Mouse (Mus musculus): ENCODE measurements around the gene Mdfic. TPM values are rescaled to one million over a fixed set of nuclear protein-coding genes. Genes with fewer than 3 reads are reported as not detected.

Gene Mdfic
- polyA plus RNA-seq, 1 experiment: 23.8 TPM

DNA sequence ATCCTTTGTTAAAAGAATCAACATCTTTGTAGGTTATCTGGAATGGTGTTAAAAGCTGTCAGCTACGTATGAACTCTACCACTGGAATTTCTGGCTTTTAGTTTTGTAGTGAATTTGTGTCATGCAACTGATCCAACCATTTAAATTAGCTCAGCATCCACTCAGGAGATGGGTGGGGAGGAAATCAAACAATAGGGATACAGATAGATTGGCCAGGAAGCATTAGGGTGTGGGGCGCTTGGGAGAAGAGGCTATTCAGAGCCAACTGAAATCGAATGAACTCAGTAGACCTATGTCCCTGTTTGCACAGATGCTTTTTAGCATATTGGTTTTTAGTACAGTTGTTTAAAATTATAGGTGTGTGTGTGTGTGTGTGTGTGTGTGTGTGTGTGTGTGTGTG, 56.6 kb downstream of the Mdfic start:
- Histone ChIP-seq H3K4me1 (ENCODE audit: control insufficient read depth, insufficient read depth, low read length) (peaks cover 7% of the 10 kb centered on the region), H3K4me3 (replicated peaks; ENCODE audit: extremely low read depth, low read depth, low read length) (no peak overlapping the region)
- DNase-seq: no peak
- 50% methylated on average over 3 of the region's 3 CpGs for WGBS
- TF ChIP-seq POLR2A (IDR thresholded peaks at IDR 0.05; ENCODE audit: borderline replicate concordance, extremely low read depth, low read depth, low read length) (no peak), CTCF (IDR thresholded peaks at IDR 0.05; ENCODE audit: insufficient read depth, low read length) (no peak)

DNA sequence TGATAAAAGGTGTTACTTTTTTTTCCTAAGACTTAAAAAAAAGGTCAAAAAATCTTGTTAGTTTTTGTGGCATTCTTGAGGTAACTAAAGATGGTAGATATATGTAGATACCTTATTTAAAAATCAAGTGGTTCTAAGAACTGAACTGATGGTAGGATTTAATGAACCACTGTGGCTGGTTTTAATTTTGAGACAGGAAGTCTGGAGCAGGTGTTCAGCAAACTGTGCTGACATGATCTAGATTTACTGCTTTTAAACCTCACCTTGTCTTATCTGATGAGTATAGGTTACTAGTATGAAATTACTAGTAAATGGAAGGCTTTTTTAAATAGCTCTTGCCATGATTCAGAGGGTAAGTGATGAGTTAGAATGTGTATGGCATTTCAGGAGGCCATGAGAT, 59.7 kb downstream of the Mdfic start:
- TF ChIP-seq CTCF (IDR thresholded peaks at IDR 0.05; ENCODE audit: insufficient read depth, low read length): no peak
- no peak for TF ChIP-seq POLR2A (IDR thresholded peaks at IDR 0.05; ENCODE audit: borderline replicate concordance, extremely low read depth, low read depth, low read length)
- Histone ChIP-seq H3K4me1 (ENCODE audit: control insufficient read depth, insufficient read depth, low read length) (peaks cover 7% of the 10 kb centered on the region; the same call in 1 of the 2 replicates), H3K4me3 (replicated peaks; ENCODE audit: extremely low read depth, low read depth, low read length) (no peak overlapping the region)
- no peak for DNase-seq

DNA sequence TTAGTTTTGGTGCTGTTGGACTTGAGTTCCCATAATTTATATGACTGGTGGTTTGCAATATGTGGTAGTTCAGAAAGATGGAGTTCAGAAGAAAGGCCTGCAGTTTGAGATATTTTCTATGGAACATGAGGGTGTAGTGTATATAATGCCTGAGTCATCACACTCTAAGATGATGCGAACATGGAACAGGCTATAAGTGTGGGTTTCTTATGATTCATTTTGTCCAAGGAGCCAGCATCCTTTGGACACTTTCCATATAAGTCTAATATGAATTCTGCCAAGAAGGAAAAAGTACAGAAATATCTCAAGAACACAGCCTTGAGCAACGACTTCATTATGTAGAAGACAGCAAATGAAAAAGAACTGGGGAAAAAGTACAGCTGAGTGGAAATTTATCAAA, 60.2 kb downstream of the Mdfic start:
- no peak for TF ChIP-seq CTCF (IDR thresholded peaks at IDR 0.05; ENCODE audit: insufficient read depth, low read length)
- no peak for TF ChIP-seq POLR2A (IDR thresholded peaks at IDR 0.05; ENCODE audit: borderline replicate concordance, extremely low read depth, low read depth, low read length)
- WGBS: 76% methylated on average over 2 of the region's 2 CpGs
- no peak for DNase-seq
- Histone ChIP-seq H3K4me1 (ENCODE audit: control insufficient read depth, insufficient read depth, low read length) (peaks cover 7% of the 10 kb centered on the region; the same call in 1 of the 2 replicates), H3K4me3 (replicated peaks; ENCODE audit: extremely low read depth, low read depth, low read length) (no peak overlapping the region)

DNA sequence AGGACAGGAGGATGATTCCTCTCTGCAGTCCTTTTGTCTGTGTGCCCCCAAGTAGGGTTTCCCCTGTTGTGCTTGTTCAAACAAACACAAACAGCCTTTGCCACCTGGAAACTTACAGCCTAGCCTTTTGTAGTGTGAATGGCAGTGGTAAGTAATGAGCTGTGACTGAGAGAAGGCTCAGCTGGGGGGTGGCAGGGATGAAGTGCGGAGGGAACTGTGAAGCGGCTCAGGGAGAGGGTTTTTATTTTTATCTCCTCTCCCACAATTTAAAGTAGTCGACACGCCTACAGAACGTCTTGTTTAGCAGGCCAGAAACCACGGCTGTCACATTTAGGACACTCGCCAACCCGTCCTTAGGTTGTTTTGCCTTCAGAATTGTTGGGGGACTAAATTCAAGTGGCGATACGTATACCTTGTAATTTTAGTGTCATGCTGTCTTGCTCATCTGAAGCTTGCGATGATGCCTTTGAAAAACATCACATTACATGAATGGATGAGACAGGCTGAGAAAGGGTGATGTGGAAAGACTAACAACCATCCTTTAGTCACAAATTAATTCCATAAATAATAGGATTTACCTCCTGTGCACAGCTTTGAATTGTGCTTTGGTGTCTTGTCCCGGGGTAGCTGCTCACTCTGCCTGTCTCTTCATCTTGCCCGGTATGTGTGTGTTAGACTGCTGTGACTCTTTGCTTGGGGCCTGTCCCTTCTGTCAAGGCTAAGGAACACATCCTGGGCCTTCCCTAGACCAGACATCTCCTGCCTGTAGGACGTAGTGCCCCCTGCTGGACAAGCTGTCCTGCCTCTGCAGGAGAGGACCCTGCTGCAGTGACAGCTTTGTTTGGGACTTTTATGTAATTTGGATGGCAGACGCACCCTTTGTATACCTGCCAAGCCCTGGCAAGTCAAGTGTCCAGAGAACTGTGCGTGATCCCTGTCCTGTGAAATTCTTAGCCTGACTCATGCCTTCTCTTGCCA, 69.4 kb downstream of the Mdfic start:
- WGBS: 50% methylated on average over 16 of the region's 16 CpGs
- TF ChIP-seq POLR2A (IDR thresholded peaks at IDR 0.05; ENCODE audit: borderline replicate concordance, extremely low read depth, low read depth, low read length) (no peak), CTCF (IDR thresholded peaks at IDR 0.05; ENCODE audit: insufficient read depth, low read length) (peak; percentile 94)
- no peak overlapping the region for H3K4me3 ChIP-seq (replicated peaks; ENCODE audit: extremely low read depth, low read depth, low read length)
- peaks cover 10% of the 10 kb centered on the region for H3K4me1 ChIP-seq (ENCODE audit: control insufficient read depth, insufficient read depth, low read length)
- peak; percentile 79 for DNase-seq

DNA sequence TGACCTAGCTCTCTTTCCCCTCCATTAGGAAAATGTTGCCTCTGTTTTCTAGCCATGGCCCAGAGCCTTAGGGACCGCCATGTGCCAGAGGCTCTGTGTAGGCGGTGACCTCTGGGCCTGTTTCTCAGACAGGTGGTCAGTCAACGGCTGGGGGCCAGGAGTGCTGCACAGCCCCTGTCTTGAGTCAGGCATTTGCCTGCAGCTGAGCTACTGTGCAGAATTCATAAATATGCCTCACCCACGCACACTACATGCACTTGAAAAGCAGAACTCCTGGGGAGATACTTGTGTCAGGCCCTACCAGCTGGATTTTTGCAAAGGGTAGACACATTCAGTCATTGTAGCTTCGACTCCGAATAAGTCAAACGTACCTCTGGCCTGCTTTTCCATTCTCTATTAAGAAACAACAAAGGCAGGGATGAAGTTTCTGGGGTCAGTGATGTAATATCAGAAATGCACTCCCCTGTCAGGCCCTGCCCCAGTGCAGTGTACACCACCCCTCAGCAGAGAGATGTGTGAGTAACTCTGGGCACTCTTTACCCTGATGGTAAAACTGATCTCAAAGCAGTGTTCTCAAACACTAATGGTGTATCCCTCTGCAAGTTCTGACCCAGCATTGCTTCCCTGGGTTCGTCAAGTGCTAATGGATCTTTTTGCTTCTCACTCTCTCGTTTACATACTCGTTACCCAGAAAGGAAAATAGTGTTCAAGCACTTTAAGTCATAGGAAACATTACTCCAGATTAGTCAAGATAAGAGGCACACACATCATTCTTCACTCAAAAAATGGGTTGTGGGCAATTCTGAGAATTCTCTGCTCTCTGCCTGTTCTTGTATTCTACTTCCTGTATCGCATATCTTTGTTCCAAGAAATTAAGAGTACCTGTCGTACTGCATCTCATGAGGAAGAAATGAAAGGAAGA, 72.5 kb downstream of the Mdfic start:
- TF ChIP-seq CTCF (IDR thresholded peaks at IDR 0.05; ENCODE audit: insufficient read depth, low read length) (no peak), POLR2A (IDR thresholded peaks at IDR 0.05; ENCODE audit: borderline replicate concordance, extremely low read depth, low read depth, low read length) (no peak)
- WGBS: 39% methylated on average over 12 of the region's 12 CpGs
- no peak for DNase-seq
- peaks cover 10% of the 10 kb centered on the region for H3K4me1 ChIP-seq (ENCODE audit: control insufficient read depth, insufficient read depth, low read length)
- peak overlapping the region; percentile 56 for H3K4me3 ChIP-seq (replicated peaks; ENCODE audit: extremely low read depth, low read depth, low read length)

DNA sequence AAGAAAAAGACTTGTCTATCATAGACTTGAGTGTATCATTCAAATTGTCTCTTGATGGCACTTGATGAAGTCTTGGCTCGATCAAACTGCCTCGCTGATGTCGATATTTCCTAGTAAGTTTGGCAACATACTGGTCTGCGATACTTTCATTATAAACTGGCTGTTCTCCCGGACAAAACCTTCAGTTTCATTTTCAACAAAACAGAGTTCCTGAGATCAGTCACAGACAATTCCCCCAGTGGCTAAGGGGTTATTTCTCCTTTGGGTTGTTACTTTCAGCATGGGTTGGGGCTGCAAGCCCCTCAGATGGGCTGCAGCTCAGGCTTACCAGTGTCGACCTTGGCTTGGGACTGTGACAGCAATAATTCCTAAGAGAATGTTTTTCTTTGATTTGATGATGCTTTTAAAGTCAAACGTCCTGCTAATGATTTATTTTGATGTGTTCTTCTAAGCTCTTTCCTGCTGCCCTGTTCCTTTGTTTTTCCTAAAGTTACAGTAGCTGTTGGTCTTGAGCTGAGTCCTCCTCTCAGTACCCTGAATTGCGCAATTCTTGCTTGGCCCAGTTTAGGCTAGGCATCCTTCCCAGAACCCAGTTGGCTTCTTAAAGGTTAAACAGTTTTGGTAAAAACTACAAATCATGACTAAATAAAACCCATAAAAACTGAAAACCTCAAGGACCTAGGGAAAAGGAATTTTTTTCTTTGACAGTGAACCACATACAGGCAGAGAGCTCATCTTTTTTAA, 73.3 kb downstream of the Mdfic start:
- whole genome bisulfite sequencing: 15% methylated on average over 8 of the region's 8 CpGs
- peak; percentile 19 for DNase-seq
- TF ChIP-seq CTCF (IDR thresholded peaks at IDR 0.05; ENCODE audit: insufficient read depth, low read length) (no peak), POLR2A (IDR thresholded peaks at IDR 0.05; ENCODE audit: borderline replicate concordance, extremely low read depth, low read depth, low read length) (no peak)
- Histone ChIP-seq H3K4me1 (ENCODE audit: control insufficient read depth, insufficient read depth, low read length) (peaks cover 10% of the 10 kb centered on the region), H3K4me3 (replicated peaks; ENCODE audit: extremely low read depth, low read depth, low read length) (peak overlapping the region; percentile 56)

DNA sequence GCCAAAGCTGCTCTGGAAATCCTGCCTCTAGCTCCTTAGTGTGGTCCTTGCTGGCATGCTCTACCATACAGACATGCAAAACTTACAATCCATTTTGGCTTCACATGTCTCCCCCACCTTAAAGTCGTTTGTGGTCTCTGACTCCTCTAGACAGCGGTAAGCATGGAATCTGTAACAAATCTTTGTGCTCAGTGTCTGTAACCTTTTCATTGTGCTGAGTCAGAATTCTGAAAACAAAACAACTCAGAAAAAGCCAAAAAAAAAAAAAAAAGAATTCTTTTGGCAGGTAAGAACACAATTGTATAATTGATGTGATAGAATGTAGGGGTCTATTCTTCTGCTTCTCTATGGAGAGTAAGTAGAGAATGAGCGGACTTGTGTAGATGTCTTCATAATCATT, 74.3 kb downstream of the Mdfic start:
- no peak for DNase-seq
- TF ChIP-seq POLR2A (IDR thresholded peaks at IDR 0.05; ENCODE audit: borderline replicate concordance, extremely low read depth, low read depth, low read length) (no peak), CTCF (IDR thresholded peaks at IDR 0.05; ENCODE audit: insufficient read depth, low read length) (no peak)
- 83% methylated on average over 3 of the region's 3 CpGs for WGBS
- Histone ChIP-seq H3K4me3 (replicated peaks; ENCODE audit: extremely low read depth, low read depth, low read length) (no peak overlapping the region), H3K4me1 (ENCODE audit: control insufficient read depth, insufficient read depth, low read length) (peaks cover 10% of the 10 kb centered on the region)

DNA sequence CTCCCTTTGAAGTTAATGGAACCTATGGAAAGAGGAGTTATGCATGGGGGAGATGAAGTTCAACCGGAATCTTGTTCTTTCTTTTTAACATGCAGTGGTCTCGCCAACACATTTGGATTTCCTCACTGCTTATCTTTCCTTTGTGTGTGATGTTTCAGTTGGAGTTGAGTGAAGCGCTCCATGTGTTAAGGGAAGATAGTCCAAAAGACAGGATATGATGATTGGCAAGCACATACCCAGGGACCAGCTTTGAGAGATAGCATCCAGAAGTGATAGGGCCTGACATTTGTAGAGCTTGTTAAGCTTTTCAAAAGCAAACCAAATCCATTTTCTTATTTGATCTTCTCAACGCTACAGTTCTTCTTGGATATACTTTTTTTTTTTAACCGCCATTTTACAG, 86.9 kb downstream of the Mdfic start:
- WGBS: 86% methylated on average over 5 of the region's 5 CpGs
- TF ChIP-seq CTCF (IDR thresholded peaks at IDR 0.05; ENCODE audit: insufficient read depth, low read length): no peak
- no peak for TF ChIP-seq POLR2A (IDR thresholded peaks at IDR 0.05; ENCODE audit: borderline replicate concordance, extremely low read depth, low read depth, low read length)
- Histone ChIP-seq H3K4me1 (ENCODE audit: control insufficient read depth, insufficient read depth, low read length) (no peaks in the 10 kb centered on the region), H3K4me3 (replicated peaks; ENCODE audit: extremely low read depth, low read depth, low read length) (no peak overlapping the region)
- no peak for DNase-seq

DNA sequence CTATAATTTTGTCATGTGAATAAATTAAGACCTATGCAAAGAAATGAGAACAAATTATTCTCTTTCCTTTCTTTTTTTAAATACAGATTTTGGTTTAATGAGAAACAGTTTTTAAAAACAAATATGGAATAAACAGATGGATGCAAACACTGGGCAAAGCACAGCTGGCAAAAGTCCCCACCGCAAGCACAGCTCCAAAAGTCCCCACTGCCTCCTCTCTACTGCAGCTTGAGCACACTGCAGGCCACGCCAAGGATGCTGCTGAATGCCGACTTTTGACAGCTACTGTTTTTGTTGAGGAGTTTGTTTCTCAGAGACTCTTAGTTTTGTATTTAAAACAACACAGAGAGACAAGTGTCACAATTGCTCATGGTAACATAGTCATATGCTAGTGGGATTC, 104.8 kb downstream of the Mdfic start:
- H3K4me1 ChIP-seq (ENCODE audit: control insufficient read depth, insufficient read depth, low read length): no peaks in the 10 kb centered on the region; the same call in 1 of the 2 replicates
- no peak for TF ChIP-seq CTCF (IDR thresholded peaks at IDR 0.05; ENCODE audit: insufficient read depth, low read length)
- no peak for TF ChIP-seq POLR2A (IDR thresholded peaks at IDR 0.05; ENCODE audit: borderline replicate concordance, extremely low read depth, low read depth, low read length)
- no peak overlapping the region for H3K4me3 ChIP-seq (replicated peaks; ENCODE audit: extremely low read depth, low read depth, low read length)
- DNase-seq: no peak
- WGBS: 76% methylated on average over 3 of the region's 3 CpGs

Data from lung, adult 2 months (tissue).